10 mouse cellular contexts compared by ENCODE assay signal in the genomic region with DNA sequence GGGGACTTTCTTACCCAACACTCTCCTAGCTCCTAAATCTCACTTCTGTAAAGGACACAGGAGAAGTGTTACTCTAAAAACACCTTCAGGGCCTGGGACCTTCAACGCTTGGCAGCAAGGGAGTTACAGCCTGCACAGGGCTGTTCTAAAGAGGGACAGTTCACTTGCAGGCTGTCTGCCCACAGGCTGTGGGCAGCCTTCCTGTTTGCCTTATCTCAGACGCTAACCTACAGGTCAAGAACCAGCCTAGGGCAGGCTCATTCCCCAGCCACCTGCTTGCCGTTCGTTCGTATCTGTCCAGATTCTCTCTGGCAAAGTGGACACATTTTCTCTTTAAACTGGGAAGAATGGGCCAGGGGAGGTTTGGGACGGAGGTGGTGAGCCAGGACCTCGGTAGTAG. TPM values are rescaled to one million over a fixed set of nuclear protein-coding genes. Genes with fewer than 3 reads are reported as not detected.
DNase-seq lines count a peak whose midpoint lies in the region; ATAC-seq and TF ChIP-seq lines count a peak whose summit lies in the region.
"Had no signal": no experiment of that assay in that cellular context is flagged by ENCODE, and none has a peak within 500 bp of the region (broad histone marks: within the 10 kb centered on the region; RNA-seq: fewer than 3 reads in every experiment).

No protein-coding gene starts in this region.

- no peaks in the 10 kb centered on the region for H3K9me3 ChIP-seq in heart, embryonic 12.5 days (replicated peaks)
- no peaks in the 10 kb centered on the region for H3K9me3 ChIP-seq in embryonic facial prominence, embryonic 14.5 days (ENCODE audit: control insufficient read depth, low read length)
- no peaks in the 10 kb centered on the region for H3K9me3 ChIP-seq in heart, embryonic 15.5 days (replicated peaks)
- H3K9me3 ChIP-seq in liver, postnatal 0 days (ENCODE audit: low read length), result no peaks in the 10 kb centered on the region

- H3K27ac ChIP-seq in heart, embryonic 12.5 days (ENCODE audit: poor library complexity, severe bottlenecking), result no peak overlapping the region
- peak overlapping the region; percentile 18; the same call in 1 of the 2 replicates for H3K27ac ChIP-seq in embryonic facial prominence, embryonic 14.5 days (replicated peaks; ENCODE audit: low read depth, low read length)
- no peak overlapping the region for H3K27ac ChIP-seq in heart, embryonic 15.5 days
- H3K27ac ChIP-seq in liver, postnatal 0 days (ENCODE audit: low read depth), result no peak overlapping the region

- no peak for TF ChIP-seq EP300 in liver, postnatal 0 days (IDR thresholded peaks at IDR 0.05; ENCODE audit: low read depth)

- H3K9ac ChIP-seq in heart, embryonic 12.5 days, result no peak overlapping the region; the same call in 1 of the 2 replicates
- H3K9ac ChIP-seq in embryonic facial prominence, embryonic 14.5 days (ENCODE audit: low read depth, low read length), result peak overlapping the region; percentile 30; the same call in 1 of the 2 replicates
- no peak overlapping the region for H3K9ac ChIP-seq in heart, embryonic 15.5 days
- H3K9ac ChIP-seq in liver, postnatal 0 days (replicated peaks), result no peak overlapping the region

- H3K4me3 ChIP-seq in heart, embryonic 12.5 days, result 0 out of 2 replicates have a peak overlapping the region, but pooled peaks have one; percentile 2
- no peak overlapping the region for H3K4me3 ChIP-seq in embryonic facial prominence, embryonic 14.5 days (ENCODE audit: low read depth, low read length)
- H3K4me3 ChIP-seq in heart, embryonic 15.5 days, result no peak overlapping the region
- H3K4me3 ChIP-seq in liver, postnatal 0 days (ENCODE audit: low read depth, low read length), result no peak overlapping the region

- no peaks in the 10 kb centered on the region for H3K36me3 ChIP-seq in heart, embryonic 12.5 days
- H3K36me3 ChIP-seq in embryonic facial prominence, embryonic 14.5 days (ENCODE audit: control insufficient read depth, insufficient read depth, low read length), result no peaks in the 10 kb centered on the region
- H3K36me3 ChIP-seq in heart, embryonic 15.5 days, result no peaks in the 10 kb centered on the region
- H3K36me3 ChIP-seq in liver, postnatal 0 days (replicated peaks; ENCODE audit: insufficient read depth, low read length), result no peaks in the 10 kb centered on the region

- H3K4me2 ChIP-seq in heart, embryonic 12.5 days, result peak overlapping the region; percentile 54
- H3K4me2 ChIP-seq in embryonic facial prominence, embryonic 14.5 days (ENCODE audit: low read depth, low read length), result no peak overlapping the region
- peak overlapping the region; percentile 35 for H3K4me2 ChIP-seq in heart, embryonic 15.5 days
- H3K4me2 ChIP-seq in liver, postnatal 0 days (ENCODE audit: low read depth, low read length), result 0 out of 2 replicates have a peak overlapping the region, but pooled peaks have one; percentile 6

- TF ChIP-seq CTCF in liver, postnatal 0 days (IDR thresholded peaks at IDR 0.05; ENCODE audit: low read depth), result no peak

- DNase-seq in heart, adult 9 months (ENCODE audit: low spot score in 2 of 2), result no peak
- DNase-seq in embryonic facial prominence, embryonic 14.5 days (ENCODE audit: low spot score), result no peak
- no peak for DNase-seq in liver, postnatal 0 days
- no peak for DNase-seq in urinary bladder, adult 18-20 months (ENCODE audit: low spot score in 2 of 2)
- DNase-seq in urinary bladder, postnatal 36 days (ENCODE audit: low spot score in 2 of 2), result no peak
- no peak for DNase-seq in right cerebral cortex, adult 18-20 months
- DNase-seq: gastrocnemius, postnatal 14 days; lung, postnatal 10 days had no signal

- 0 out of 2 replicates have a peak, but pooled peaks cover 6% of the 10 kb centered on the region for H3K27me3 ChIP-seq in heart, embryonic 12.5 days (replicated peaks)
- 0 out of 2 replicates have a peak, but pooled peaks cover 3% of the 10 kb centered on the region for H3K27me3 ChIP-seq in embryonic facial prominence, embryonic 14.5 days (replicated peaks; ENCODE audit: control insufficient read depth, insufficient read depth, low read length)
- peaks cover 6% of the 10 kb centered on the region for H3K27me3 ChIP-seq in heart, embryonic 15.5 days
- no peaks in the 10 kb centered on the region for H3K27me3 ChIP-seq in liver, postnatal 0 days (ENCODE audit: insufficient read depth, low read length)

- 7% methylated on average over 7 of the region's 7 CpGs for WGBS in heart, embryonic 12.5 days
- WGBS in embryonic facial prominence, embryonic 14.5 days, result 17% methylated on average over 7 of the region's 7 CpGs
- WGBS in heart, embryonic 15.5 days, result 10% methylated on average over 7 of the region's 7 CpGs
- WGBS in liver, postnatal 0 days (ENCODE audit: insufficient replicate concordance), result 7% methylated on average over 7 of the region's 7 CpGs

- no peak for ATAC-seq in heart, embryonic 12.5 days (ENCODE audit: insufficient number of reproducible peaks, low FRiP score)
- ATAC-seq in embryonic facial prominence, embryonic 14.5 days (ENCODE audit: low read depth), result no peak
- no peak for ATAC-seq in heart, embryonic 15.5 days (replicated peaks; ENCODE audit: insufficient number of reproducible peaks, insufficient read depth, low FRiP score, low read depth)
- no peak for ATAC-seq in liver, postnatal 0 days

- peaks cover 12% of the 10 kb centered on the region for H3K4me1 ChIP-seq in heart, embryonic 12.5 days (replicated peaks)
- peaks cover 18% of the 10 kb centered on the region for H3K4me1 ChIP-seq in embryonic facial prominence, embryonic 14.5 days (ENCODE audit: control insufficient read depth, insufficient read depth, low read length)
- peaks cover 15% of the 10 kb centered on the region for H3K4me1 ChIP-seq in heart, embryonic 15.5 days (replicated peaks)
- no peaks in the 10 kb centered on the region for H3K4me1 ChIP-seq in liver, postnatal 0 days (ENCODE audit: insufficient read depth)

RNA-seq across cellular contexts. Expression of a gene that starts 20.5 kb away (rescaled TPM):
- polyA plus RNA-seq in heart, embryonic 12.5 days (2016; fragmentation: Nextera tagmentation; extraction: Ambion mirVana), result 7.0 and 8.2 TPM in 2 replicates
- polyA plus RNA-seq in embryonic facial prominence, embryonic 14.5 days (2014; fragmentation: Nextera tagmentation; extraction: Ambion mirVana), result 15.8 and 19.7 TPM in 2 replicates
- polyA plus RNA-seq in heart, embryonic 15.5 days (2015; fragmentation: Nextera tagmentation; extraction: Ambion mirVana), result 6.8 and 7.5 TPM in 2 replicates
- polyA plus RNA-seq in liver, postnatal 0 days (2015; fragmentation: Nextera tagmentation; extraction: Ambion mirVana), result 0.18 and 0.38 TPM in 2 replicates
